Mouse (Mus musculus) adrenal gland, postnatal 4 days (tissue): ENCODE data around the gene St6galnac4. TPM values are rescaled to one million over a fixed set of nuclear protein-coding genes. Genes with fewer than 3 reads are reported as not detected.

Experiments
- DNase-seq, 2 experiments: peaks; one replicate each; pipeline ENCODE4 v3.0.0; 2021 to 2022; ENCODE audit warnings: low spot score in 2 of 2, mixed read lengths in 2 of 2
- total RNA-seq, 2 experiments: library from RNA; stranded (reverse); gene quantifications; 2 replicates each; pipeline ENCODE4 v1.2.3; 2021

The St6galnac4 gene
- total RNA-seq, 2 experiments from 2014 or later, result 16.4 to 19.4 TPM

DNA sequence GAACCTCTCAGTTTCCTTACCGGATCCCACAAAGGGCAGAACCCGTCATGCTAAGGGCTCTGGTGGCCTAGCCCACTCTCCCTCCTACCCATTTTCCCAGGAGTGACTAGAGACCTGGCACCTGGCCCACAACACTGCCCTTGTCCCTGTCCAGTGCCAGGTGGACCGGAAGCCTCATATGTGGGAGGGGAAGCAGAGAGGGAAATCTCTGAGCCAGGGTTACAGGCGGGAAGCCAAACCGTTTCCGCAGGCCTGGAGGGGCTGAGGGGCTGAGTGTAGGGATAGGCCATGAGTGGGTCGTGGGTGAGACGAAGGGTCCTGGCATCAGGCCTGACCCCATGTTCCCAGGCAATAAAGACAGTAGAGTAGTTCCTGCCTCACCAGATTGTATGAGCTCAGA is 11.6 kb downstream of the St6galnac4 start:
- DNase-seq, result no peak

DNA sequence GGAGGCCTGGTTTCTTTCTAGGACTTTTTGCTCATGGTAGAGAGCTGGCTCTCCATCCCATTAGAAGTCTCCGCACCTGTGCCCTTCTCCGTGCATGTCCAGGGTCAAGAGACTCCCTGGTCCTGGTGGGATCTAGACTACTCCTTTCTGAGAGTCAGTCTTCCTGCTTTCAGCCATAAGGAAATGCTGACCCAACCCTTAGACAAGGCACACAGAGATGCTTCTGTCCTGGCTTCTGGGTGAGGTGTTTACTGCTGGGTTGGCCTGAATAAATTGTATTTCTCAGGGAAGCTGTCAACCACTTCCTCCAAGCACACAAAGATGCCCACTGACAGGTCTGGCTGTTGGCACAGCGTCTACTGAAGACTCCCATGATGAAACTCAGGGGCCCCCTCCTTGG is 12.5 kb downstream of the St6galnac4 start, which contains the start of gene St6galnac6:
Gene St6galnac6, plus strand, starts transcription at position 301 of the 400 bp plus-strand sequence.
- no peak for DNase-seq

DNA sequence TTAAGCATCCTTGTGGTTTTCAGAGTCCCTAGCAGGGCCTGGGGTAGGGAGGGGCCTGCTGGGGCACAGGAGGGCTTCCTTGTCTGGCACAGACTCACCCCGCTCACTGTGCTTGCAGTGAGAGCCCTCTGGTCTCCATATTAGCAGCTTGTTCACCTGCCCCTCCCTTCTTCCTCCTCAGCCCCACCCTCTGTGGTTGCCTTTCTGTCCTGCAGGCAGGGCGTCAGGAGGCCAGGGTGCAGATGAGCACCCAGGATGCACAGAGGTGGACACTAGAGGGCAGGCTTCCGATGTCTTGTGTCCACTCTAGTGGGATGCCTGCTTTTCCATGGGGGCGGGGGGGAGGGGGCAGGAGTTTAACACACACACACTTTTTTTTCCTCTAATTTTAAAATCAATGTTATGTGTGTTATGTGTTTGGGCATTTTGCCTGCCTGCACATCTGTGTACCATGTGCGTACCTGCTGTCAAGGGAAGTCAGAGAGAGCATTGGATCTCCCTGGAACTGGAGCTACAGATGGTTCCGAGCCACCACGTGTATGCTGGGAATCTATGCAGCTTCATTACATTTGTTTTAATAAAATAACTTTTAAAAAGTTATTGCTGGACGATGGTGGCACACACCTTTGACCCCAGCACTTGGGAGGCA is 14.6 kb downstream of the St6galnac4 start:
- DNase-seq, result no peak

DNA sequence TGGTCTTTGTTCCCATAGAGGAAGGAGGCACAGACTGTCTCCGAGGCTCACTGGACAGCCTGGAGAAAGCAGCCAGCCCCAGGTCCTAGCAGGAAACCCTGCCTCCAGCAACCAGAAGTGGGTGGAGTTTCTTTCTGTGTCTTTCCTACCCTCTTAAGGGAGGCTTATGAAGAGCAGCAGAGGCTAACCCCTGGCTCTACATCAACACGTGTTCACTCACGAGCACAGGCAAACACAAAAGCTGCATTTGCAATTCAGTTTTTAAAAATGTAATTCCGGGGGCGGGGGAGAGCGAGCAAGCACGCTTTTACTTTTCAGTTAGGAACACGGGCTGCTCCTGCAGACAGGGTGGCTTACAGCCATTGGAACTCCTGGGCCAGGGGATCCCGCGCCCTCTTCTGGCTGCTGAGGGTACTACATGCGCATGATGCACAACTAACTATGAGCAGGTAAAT is 15.7 kb downstream of the St6galnac4 start:
- DNase-seq, result peak; percentile 75 to 77

DNA sequence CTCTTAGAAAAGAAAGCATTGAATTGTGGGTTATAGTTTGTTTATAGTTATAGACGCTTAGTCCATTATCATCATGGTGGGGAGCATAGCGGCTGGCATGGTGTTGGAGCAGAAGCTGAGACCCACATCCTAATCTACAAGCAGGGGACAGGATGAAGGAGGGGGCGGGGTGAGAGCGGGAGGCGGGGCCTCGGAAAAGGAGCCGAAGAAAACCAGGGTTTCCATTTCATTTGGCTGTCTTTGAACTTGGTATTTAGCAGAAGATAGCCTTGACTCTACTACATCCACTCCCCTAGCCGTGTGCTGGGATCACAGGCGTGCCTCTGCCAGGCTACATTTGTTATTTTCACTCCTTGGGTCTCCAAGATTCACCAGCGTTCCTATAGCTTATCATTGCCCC is 17.7 kb downstream of the St6galnac4 start:
- no peak for DNase-seq

DNA sequence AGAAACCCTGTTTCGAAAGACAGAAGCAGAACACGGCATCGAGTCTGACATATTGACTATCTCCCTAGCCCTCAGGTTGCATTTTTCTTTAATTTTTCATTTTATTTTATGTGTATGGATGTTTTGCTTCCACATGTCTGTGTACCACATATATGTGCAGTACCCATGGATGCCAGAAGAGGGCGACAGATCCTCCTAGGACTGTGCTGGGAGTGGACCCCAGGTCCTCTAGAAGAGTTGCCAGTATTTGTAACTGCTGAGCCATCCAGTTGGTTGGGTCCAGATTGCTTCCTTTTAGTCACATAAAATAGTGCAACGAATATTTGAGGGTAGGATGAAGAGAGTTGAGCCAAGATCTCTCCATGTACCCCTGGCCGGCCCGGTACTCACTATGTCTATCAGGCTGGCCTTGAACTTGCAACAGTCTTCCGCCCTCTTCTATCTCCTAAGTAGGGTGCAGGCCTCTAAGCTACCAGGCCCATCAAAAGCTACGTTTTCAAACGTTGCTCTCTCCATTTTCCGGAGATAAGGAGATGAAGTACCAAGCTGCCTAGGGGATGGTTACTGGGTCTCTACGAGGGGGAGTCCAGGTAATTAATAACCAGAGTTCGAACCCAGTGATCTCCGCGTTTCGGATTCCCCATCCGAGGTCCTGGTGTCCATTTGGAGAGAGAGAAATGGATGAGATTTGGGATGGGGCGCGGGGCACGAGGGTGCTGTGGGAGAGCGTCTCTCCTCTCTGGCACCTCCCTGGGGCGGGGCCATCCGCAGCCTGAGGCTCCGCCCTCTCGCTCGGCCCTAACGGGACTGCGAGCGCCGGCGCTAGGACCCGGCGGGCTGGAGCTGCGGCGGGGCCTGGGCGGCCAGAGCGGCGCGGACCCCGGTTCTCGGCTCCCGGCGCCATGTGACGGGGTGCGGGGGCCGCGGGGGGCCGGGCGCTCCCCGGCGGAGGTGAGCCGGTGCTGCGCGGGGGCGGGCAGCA is 19.6 kb downstream of the St6galnac4 start:
- DNase-seq, result peak; percentile 61 to 71

DNA sequence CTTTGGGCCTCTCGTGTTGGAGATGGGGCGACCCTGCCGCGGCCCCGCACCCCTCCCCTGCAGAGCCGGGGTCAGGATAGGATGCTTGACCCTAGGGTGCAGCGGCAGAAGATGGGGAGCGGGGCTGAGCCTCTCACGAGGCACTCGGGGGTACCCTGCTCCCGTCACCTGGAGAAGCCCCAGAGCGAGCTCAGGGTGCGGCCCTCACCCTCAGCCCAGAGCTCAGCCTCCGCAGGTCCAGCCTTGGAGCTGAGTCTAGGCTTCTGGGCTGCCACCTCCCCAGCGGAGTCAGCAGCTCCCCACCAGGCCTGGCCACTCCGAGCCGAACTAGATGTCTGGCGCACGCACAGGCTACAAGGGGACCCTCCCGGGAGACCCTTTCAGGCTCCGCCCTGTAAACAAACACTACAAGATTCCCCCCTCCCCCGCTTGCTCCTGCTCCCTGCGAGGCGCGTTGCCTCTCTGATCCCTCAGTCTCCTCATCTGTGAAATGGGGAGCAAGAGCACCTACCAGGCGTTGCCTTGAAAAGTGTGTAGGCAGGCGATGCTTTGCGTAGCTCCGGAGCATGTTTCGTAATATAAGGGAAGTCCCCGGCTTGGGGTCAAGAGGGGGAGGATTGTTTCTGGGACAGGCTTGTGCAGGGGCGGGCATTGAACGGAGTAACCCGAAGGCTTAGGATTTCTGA is 20.5 kb downstream of the St6galnac4 start:
- no peak for DNase-seq

DNA sequence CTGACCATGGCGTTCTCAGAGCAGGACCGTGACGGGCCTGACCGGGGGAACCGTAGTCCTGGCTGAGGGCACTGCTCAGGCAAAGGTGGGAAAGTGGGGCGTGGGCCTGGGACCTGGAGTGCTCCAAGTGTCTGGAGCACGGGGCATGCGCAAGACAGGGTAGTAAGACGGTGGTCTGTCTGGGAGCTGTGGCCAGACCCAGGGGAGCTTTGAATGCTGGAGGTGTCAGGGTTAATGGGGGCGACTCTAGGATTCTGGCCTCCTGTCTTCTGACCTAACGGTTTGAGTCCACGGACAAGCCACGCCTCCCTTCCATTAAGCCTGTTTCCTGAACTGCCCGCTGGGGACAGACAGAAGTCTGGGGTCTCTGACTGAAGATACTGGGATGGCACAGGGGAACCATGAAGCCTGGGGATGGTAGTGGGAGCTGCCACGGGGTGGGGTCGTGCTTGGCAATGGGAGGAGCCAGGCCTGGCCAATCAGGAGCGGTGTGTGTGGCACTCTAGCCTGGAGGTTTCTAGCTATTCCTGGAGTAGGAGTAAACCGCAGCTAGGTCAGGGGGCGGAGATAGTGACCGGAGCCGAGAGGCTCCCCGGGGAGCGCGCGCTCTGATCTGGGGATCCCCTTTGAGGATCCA is 21.4 kb downstream of the St6galnac4 start:
- peak in 1 of 2 experiments; percentile 69 for DNase-seq

DNA sequence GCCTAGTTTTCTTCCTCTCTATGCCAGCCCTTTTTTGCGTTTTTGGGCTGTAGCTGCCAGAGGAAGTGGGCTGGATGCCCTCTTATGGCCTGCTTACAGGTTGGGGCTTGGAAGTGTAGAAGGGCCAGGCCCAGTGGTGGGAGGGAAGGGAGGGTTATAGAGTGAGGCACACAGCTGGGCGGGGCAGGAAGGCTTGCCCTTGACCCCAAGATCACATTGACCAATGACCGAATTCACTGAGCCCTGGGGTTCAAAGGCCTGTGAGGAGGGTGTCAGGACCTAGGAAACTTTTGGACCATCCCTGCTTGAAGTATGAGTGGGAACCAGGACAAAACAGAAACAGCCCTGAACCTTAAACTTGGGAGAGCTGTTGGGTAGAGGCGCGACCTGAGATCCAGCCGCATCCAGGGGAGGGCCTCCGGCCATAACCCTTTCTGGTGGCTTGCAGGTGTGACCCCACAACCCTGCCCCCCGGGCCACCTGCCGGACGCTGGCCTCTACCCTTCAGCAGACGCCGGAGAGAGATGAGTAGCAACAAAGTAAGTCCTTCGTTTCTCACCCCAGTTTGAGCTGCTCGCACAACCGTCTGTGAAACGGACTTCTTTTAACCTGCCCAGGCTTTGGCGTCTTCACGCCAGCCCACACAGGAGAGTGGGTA is 22.0 kb downstream of the St6galnac4 start:
- peak in 1 of 2 experiments; percentile 50 for DNase-seq

DNA sequence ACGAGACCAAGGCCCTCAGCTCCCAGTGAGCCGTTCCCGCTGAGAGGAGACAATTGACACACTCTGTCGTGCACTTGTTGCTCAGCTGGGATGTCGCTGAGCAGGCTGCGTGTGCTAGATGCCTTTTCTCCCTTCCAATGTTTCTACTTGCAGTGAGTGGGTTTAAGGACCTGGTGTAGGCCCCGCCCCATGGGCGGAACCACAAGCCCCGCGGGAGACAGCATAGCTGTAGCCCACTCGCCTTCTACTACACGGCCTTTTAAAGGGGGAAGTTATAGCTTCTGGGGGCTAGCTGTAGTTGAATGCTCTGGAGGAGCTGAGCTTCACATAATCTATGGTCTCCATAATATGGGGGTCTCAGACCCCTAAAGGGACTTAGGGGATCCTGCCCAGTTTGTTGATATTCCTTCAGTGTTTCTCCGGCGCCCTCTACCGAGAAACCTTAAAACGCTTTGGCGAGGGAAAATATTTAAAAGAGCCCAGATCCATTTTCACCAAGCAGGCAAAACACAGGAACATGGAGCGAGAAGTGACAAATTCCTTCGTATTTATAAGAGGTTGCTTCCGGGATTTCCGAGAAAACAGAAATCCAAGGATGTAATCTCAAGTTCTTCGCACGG is 23.8 kb downstream of the St6galnac4 start:
- no peak for DNase-seq

DNA sequence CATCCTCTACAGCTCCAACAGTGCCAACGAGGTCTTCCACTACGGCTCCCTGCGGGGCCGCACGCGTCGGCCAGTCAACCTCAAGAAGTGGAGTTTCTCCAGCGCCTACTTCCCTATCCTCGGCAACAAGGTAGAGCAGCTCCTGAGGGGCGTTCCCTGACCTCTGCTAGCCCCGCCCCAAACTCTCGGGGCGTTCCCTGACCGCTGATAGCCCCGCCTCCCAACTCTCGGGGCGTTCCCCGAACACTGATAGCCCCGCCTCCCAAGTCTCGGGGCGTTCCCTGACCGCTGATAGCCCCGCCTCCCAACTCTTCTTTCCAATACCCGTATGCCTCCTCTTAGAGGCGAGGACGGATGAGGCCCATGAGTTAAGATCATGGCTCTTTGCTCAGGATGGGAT is 25.4 kb downstream of the St6galnac4 start:
- DNase-seq, result no peak

DNA sequence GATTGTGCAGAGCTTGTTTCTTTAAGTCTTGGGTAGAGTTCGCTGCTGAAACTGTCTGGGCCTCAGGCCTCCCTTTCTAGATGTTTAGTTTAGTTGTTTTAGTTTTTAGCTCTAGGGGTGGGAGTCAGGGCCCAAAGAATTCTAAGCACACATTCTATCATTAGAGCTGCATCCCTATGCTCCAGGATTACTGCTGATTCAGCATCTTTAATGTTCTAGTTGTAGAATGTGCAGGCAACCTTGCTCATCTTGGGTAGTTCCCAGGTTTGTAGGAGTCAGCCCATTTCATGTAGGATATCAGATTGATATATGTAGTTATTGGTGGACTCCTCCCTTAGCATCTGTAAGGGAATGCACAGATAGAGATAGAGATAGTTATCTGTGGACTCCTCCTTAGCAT is 30.2 kb downstream of the St6galnac4 start:
- no peak for DNase-seq

DNA sequence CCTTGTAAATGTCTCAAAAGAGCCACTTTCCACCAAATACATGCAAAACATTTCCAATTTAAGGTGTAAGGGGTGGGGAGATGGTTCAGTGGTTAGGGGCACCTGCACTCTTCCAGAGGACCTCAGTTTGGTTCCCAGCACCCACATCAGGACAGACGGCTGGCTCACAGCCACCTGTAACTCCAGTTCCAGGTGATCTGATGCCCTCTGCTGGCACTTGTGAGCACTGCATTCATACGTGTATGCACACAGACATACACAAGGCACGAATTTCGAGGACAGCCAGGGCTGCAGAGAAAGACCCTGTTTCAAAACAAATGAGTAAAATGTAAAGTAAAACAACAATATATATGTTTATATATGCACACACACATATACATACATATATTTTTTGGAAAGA is 30.7 kb downstream of the St6galnac4 start:
- DNase-seq, result no peak

DNA sequence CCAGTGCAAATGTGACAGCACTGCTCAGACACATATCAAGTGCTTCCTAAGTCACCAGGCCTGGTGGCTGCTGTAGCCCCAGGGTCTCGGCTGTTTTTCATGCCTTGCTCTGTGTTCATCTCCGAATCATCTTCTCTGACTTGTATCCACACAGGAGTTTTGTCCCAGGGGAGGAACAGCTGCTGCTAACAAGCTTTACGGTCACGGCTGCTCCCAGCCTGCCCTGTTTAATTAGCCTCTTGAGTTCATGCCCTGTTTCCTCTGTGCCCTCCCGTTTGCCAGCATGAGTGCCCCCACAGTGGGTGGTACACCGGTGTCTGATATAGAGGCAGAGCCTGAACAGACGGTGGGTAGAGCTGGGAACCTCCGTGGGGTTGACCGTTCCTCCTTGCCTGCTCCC is 31.2 kb downstream of the St6galnac4 start:
- DNase-seq, result no peak

DNA sequence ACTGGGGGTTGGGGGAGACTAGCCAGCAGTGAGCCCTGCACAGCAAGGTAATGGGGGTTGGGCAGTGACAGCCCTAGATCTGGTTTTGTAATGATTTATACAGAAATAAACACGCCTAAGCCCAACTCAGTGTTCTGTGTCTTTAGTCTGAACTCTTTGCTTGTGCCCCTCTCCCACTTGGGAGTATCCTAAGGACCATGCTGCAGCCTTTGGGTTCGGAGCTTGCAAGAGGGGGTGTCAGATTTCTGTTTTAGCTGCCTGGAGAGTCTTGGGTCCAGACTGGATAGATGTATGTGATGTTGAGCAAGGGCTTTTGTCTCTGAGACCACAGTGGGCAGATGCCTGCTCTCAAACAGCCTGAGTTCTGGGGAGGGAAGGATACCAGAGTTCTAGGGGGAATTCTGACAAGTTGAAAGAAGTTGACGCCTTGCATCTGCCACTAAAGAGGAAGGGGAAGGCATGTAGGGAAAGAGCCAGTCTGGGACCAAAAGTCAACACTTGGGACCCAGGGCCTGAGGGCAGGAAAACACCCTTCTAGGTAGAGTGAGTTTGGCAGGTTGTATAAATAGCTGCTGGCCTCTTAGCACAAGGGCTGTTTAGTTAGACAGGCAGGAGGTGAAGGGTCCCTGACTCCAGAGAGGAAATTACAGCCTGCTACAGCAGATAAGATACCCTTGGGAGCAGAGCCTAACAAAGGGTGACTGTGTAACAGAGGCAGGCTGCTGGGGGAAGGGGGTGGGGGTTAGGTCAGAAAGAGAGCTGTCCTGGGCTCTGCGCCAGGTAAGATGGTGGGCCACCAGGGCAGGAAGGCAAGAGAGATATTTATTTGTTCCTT is 34.0 kb downstream of the St6galnac4 start:
- no peak for DNase-seq

DNA sequence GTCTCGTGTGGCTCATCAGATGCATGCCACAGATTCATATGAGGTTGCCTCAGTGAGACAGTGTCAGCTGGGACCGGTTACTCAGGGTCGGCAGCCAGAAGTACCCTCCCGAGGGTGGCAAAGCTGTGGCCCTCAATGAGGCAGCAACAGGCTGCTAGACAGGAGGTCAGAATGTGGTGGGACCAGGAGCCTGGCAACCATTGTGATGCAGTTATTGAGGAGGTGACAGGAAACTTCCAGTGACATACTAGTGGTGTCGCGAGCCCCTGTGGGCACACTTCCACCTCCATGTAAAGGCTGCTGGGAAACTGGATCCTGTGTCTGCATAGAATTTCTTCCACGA is 34.6 kb downstream of the St6galnac4 start, which contains the start of gene Ak1:
Gene Ak1, plus strand, starts transcription at position 242 of the 343 bp plus-strand sequence.
- no peak for DNase-seq

DNA sequence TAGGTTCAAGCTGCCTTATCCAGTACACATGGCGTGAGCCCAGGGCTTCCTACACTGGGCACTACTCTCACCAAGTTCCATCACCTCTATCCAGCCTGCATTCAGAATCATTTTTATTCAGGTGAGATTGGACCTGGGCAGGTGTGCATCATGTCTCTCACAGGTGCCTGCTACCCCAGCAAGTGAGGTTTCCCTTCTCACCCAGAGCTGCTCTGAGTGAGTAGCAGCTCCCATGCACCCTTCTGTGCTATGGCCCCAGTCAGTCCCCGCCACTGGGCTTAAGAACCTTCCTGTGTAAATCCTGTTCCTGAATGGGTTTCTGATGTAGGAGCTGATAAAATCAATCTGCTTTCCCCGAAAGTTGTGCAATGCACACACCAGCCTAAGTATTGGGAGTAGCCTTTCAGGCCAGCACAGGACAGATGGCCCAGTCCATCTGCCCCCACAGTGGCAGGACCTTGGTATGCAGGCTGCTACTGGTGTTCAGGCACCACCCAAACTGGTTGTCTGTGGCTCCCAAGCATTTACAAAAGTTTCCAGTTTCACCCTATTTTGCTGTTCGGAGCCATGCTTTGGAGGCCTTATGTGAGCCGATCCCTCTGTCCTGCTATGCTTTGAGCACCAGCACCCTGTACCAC is 37.3 kb downstream of the St6galnac4 start:
- no peak for DNase-seq

DNA sequence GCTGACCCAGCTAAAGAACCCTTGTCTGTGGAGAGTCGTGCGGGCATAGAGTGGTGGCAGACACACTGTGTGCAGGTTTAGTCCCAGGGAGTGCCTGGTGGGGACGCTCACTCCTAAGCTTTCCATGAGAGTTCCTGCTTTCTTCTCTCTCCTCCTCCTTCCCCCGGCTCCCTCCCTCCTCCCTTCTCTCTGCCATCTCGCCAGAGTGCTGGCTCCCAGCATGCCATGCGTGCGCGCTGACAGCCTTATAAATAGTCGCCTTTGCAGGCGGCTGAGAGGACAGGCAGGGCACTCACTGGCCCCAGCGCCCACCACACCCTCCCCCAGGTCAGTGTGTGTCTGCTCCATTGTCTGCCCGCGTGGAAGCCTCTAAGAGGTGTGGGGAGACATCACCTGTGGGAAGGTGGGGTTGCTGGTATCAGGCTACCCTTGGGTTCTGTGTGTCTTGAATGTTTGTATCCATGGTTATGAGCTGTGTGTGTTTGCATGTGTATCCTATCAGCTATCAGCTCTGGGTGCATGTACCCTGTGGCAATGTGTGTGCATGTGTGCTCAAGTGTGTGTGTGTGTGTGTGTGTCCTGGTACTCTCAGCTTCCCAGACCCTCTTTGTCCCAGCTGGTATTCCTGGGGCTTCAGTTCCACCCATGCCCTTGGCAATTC is 38.4 kb downstream of the St6galnac4 start:
- peak in 1 of 2 experiments; percentile 66 for DNase-seq
